Mouse (Mus musculus) MEL (cell line): ENCODE data around the gene Tjp1. TPM values are rescaled to one million over a fixed set of nuclear protein-coding genes. Genes with fewer than 3 reads are reported as not detected.

Experiments
- DNase-seq: peaks from one replicate; pipeline ENCODE4 v3.0.0; 2011; ENCODE audit warnings: low read depth, low spot score
- H3K27ac ChIP-seq: 2 replicates; pipeline ENCODE4 v1.5.1; 2012; ENCODE audit warnings: low read depth, mild to moderate bottlenecking, control low read depth, low read length, moderate library complexity; ENCODE audit not compliant: control insufficient read depth
- H3K27me3 ChIP-seq, 2 experiments: fragments of 150-350 bp in 1 of 2; sonication (generic) in 1 of 2; 2 replicates each; pipeline ENCODE4 v1.6.1; 2012; ENCODE audit warnings: low read length in 2 of 2, mild to moderate bottlenecking in 2 of 2, improper control_type of control experiment in 1 of 2, moderate library complexity in 1 of 2; ENCODE audit not compliant: insufficient read depth in 2 of 2, control insufficient read depth in 1 of 2
- H3K36me3 ChIP-seq, 2 experiments: 2 replicates each; pipeline ENCODE4 v1.6.1; 2012 to 2014; ENCODE audit warnings: low read length in 2 of 2, improper control_type of control experiment in 1 of 2, inconsistent platforms in 1 of 2, mild to moderate bottlenecking in 1 of 2; ENCODE audit not compliant: insufficient read depth in 2 of 2, control insufficient read depth in 1 of 2
- H3K4me1 ChIP-seq, 2 experiments: fragments of 150-350 bp in 1 of 2; sonication (generic) in 1 of 2; 2 replicates each; pipeline ENCODE4 v1.6.1; 2012; ENCODE audit warnings: low read length in 2 of 2, improper control_type of control experiment in 1 of 2, mild to moderate bottlenecking in 1 of 2; ENCODE audit not compliant: insufficient read depth in 2 of 2, control insufficient read depth in 1 of 2
- H3K4me3 ChIP-seq, 2 experiments: fragments of 150-350 bp in 1 of 2; sonication (generic) in 1 of 2; 2 replicates each; pipeline ENCODE4 v1.5.1; 2012; ENCODE audit warnings: low read depth in 2 of 2, low read length in 2 of 2, mild to moderate bottlenecking in 2 of 2, moderate library complexity in 2 of 2, control low read depth in 1 of 2, improper control_type of control experiment in 1 of 2; ENCODE audit not compliant: control insufficient read depth in 1 of 2, insufficient read depth in 1 of 2
- H3K79me2 ChIP-seq: 2 replicates; pipeline ENCODE4 v1.6.1; 2012; ENCODE audit warnings: mild to moderate bottlenecking, low read length, moderate library complexity; ENCODE audit not compliant: control insufficient read depth, poor library complexity, insufficient read depth
- H3K9ac ChIP-seq: 2 replicates; pipeline ENCODE4 v1.6.1; 2012; ENCODE audit warnings: low read depth, mild to moderate bottlenecking, control low read depth, low read length, moderate library complexity; ENCODE audit not compliant: control insufficient read depth, poor library complexity, severe bottlenecking
- H3K9me3 ChIP-seq: fragments of 150-350 bp; sonication (generic); replicated peaks from 2 replicates; pipeline ENCODE4 v1.6.1; 2012; ENCODE audit warnings: mild to moderate bottlenecking, low read length, improper control_type of control experiment, moderate library complexity; ENCODE audit not compliant: insufficient read depth
- CHD1 ChIP-seq: IDR thresholded peaks from 2 replicates; pipeline ENCODE4 v1.6.1; 2012; ENCODE audit warnings: low read depth, mild to moderate bottlenecking, inconsistent platforms, low read length, improper control_type of control experiment
- CHD2 ChIP-seq: IDR thresholded peaks from 2 replicates; pipeline ENCODE4 v1.6.1; 2011; ENCODE audit warnings: low read length, improper control_type of control experiment
- CTCF ChIP-seq, 3 experiments: IDR thresholded peaks in 2 of 3; conservative IDR thresholded peaks in 1 of 3; 2 replicates each; pipeline ENCODE4 v1.5.1; 2011 to 2012; ENCODE audit warnings: low read length in 3 of 3, low read depth in 2 of 3, mild to moderate bottlenecking in 2 of 3, improper control_type of control experiment in 1 of 3, inconsistent platforms in 1 of 3, mixed read lengths in 1 of 3, moderate library complexity in 1 of 3; ENCODE audit not compliant: control insufficient read depth in 1 of 3, insufficient read depth in 1 of 3, poor library complexity in 1 of 3, severe bottlenecking in 1 of 3
- E2F4 ChIP-seq: IDR thresholded peaks from 2 replicates; pipeline ENCODE4 v1.6.1; 2011; ENCODE audit warnings: low read depth, low read length, improper control_type of control experiment, borderline replicate concordance
- ETS1 ChIP-seq: IDR thresholded peaks from 2 replicates; pipeline ENCODE4 v1.6.1; 2012; ENCODE audit warnings: low read depth, mild to moderate bottlenecking, inconsistent platforms, low read length, improper control_type of control experiment, moderate library complexity
- GABPA ChIP-seq: IDR thresholded peaks from 2 replicates; pipeline ENCODE4 v1.6.1; 2012; ENCODE audit warnings: low read depth, mild to moderate bottlenecking, inconsistent platforms, low read length, improper control_type of control experiment, moderate library complexity
- GATA1 ChIP-seq: IDR thresholded peaks from 2 replicates; pipeline ENCODE4 v1.6.1; 2011; ENCODE audit warnings: low read depth, low read length, improper control_type of control experiment
- HCFC1 ChIP-seq: IDR thresholded peaks from 2 replicates; pipeline ENCODE4 v1.6.1; 2012; ENCODE audit warnings: low read depth, mild to moderate bottlenecking, inconsistent platforms, low read length, improper control_type of control experiment, moderate library complexity
- JUND ChIP-seq: IDR thresholded peaks from 2 replicates; pipeline ENCODE4 v1.6.1; 2011; ENCODE audit warnings: low read depth, mild to moderate bottlenecking, improper control_type of control experiment, low read length
- KAT2A ChIP-seq: conservative IDR thresholded peaks from 2 replicates; pipeline ENCODE4 v1.6.1; 2012; ENCODE audit warnings: low read depth, low read length, improper control_type of control experiment, inconsistent platforms
- MAX ChIP-seq: IDR thresholded peaks from 2 replicates; pipeline ENCODE4 v1.6.1; 2011; ENCODE audit warnings: low read length, improper control_type of control experiment
- MXI1 ChIP-seq: IDR thresholded peaks from 2 replicates; pipeline ENCODE4 v1.6.1; 2011; ENCODE audit warnings: mild to moderate bottlenecking, low read depth, low read length, improper control_type of control experiment
- MYB ChIP-seq: IDR thresholded peaks from 2 replicates; pipeline ENCODE4 v1.6.1; 2011; ENCODE audit warnings: mild to moderate bottlenecking, low read depth, low read length, improper control_type of control experiment
- NRF1 ChIP-seq: IDR thresholded peaks from 2 replicates; pipeline ENCODE4 v1.6.1; 2014; ENCODE audit warnings: low read depth, mild to moderate bottlenecking, inconsistent platforms, low read length, improper control_type of control experiment, moderate library complexity; ENCODE audit not compliant: poor library complexity, insufficient read depth, severe bottlenecking
- POLR2AphosphoS2 ChIP-seq: IDR thresholded peaks from 2 replicates; pipeline ENCODE4 v1.6.1; 2011; ENCODE audit warnings: low read length, improper control_type of control experiment
- POLR2AphosphoS5 ChIP-seq: IDR thresholded peaks from 2 replicates; pipeline ENCODE4 v1.6.1; 2012; ENCODE audit warnings: low read depth, borderline replicate concordance, mild to moderate bottlenecking, inconsistent platforms, low read length, moderate library complexity, mixed read lengths
- RAD21 ChIP-seq: IDR thresholded peaks from 2 replicates; pipeline ENCODE4 v1.6.1; 2011; ENCODE audit warnings: mild to moderate bottlenecking, low read depth, low read length, improper control_type of control experiment
- SIN3A ChIP-seq: IDR thresholded peaks from 2 replicates; pipeline ENCODE4 v1.6.1; 2012; ENCODE audit warnings: low read length, improper control_type of control experiment, inconsistent platforms
- SMC3 ChIP-seq: IDR thresholded peaks from 2 replicates; pipeline ENCODE4 v1.6.1; 2011; ENCODE audit warnings: low read depth, low read length, improper control_type of control experiment
- TAL1 ChIP-seq: IDR thresholded peaks from 2 replicates; pipeline ENCODE4 v1.6.1; 2012; ENCODE audit warnings: mild to moderate bottlenecking, inconsistent platforms, low read length, moderate library complexity, mixed read lengths
- TBP ChIP-seq: IDR thresholded peaks from 2 replicates; pipeline ENCODE4 v1.8.0; 2011; ENCODE audit warnings: low read depth, low read length, improper control_type of control experiment
- TCF12 ChIP-seq: IDR thresholded peaks from 2 replicates; pipeline ENCODE4 v1.6.1; 2014; ENCODE audit warnings: low read depth, mild to moderate bottlenecking, inconsistent platforms, low read length, improper control_type of control experiment, moderate library complexity
- UBTF ChIP-seq: IDR thresholded peaks from 2 replicates; pipeline ENCODE4 v1.6.1; 2012; ENCODE audit warnings: low read depth, mild to moderate bottlenecking, inconsistent platforms, low read length, improper control_type of control experiment, moderate library complexity, borderline replicate concordance; ENCODE audit not compliant: insufficient read depth
- USF1 ChIP-seq: IDR thresholded peaks from 2 replicates; pipeline ENCODE4 v1.6.1; 2014; ENCODE audit warnings: low read depth, mild to moderate bottlenecking, inconsistent platforms, low read length, improper control_type of control experiment, moderate library complexity
- USF2 ChIP-seq, 2 experiments: IDR thresholded peaks; 2 replicates each; pipeline ENCODE4 v1.6.1; 2011 to 2012; ENCODE audit warnings: improper control_type of control experiment in 2 of 2, low read length in 2 of 2, borderline replicate concordance in 1 of 2, inconsistent platforms in 1 of 2, low read depth in 1 of 2, mild to moderate bottlenecking in 1 of 2; ENCODE audit not compliant: insufficient read depth in 1 of 2
- polyA plus RNA-seq, 2 experiments: library from polyadenylated mRNA; stranded (reverse) in 1 of 2; unstranded in 1 of 2; fragments of >175 nt in 1 of 2; fragments of >200 nt in 1 of 2; gene quantifications; 2 replicates each; pipeline versions ENCODE4 v1.2.1 to v1.2.4; 2012; ENCODE audit warnings: low replicate concordance in 2 of 2, low read depth in 1 of 2; ENCODE audit not compliant: insufficient read length in 2 of 2, insufficient read depth in 1 of 2, missing spikeins in 1 of 2
- total RNA-seq: library from RNA; depleted of rRNA; stranded (reverse); fragments of 300-350 nt; gene quantifications from 2 replicates; pipeline ENCODE4 v1.2.3, GENCODE M21; 2012

The Tjp1 gene
- total and polyA plus RNA-seq, 3 experiments: 0.01 TPM; not detected in 2

DNA sequence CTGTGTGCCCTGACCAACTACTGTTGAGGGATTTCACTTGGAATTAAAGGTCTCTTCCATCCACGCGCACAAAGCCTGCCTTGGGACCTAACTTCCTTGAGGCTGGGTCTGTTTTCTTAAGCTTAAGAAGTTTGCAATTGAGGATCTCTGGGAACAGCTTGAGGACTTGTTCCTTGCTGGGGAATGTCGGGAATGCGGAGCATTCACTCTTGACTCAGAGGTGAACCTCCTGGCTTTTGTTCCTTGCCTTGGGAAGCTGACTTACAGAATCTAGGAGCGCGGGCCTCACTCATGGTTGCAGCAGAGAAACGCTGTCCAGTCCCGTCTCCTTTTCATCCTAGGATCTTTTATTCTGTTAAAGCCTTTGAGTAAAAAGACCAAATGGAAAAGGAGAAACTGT lies 97.2 kb downstream of the Tjp1 start:
- Histone ChIP-seq H3K79me2 (no peaks in the 10 kb centered on the region), H3K9ac (no peak overlapping the region), H3K4me3 (no peak overlapping the region), H3K27me3 (no peaks in the 10 kb centered on the region), H3K27ac (no peak overlapping the region), H3K36me3 (no peaks in the 10 kb centered on the region), H3K4me1 (no peaks in the 10 kb centered on the region), H3K9me3 (no peaks in the 10 kb centered on the region)
- TF ChIP-seq JUND: no peak
- TF ChIP-seq MXI1: no peak
- TF ChIP-seq HCFC1: no peak
- DNase-seq: no peak

DNA sequence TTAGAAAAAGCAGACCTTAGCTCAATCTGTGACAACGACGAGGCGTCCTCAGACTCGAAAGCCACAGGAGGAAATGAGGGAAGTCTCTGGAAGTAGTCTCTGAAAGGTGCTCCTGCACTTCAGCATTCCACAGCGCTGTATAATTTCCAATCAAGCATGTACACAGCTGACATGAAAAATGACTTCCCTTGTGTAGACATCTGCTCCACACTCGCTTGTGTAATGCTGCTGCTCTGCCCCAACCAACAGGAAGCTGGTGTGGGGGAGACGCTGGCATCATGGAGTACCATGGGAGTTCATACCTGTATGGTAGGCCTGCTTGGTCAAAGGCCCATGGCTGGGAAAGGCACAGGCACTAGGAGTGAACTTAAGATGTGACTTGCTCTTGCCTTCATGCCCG lies 103.1 kb downstream of the Tjp1 start:
- TF ChIP-seq POLR2AphosphoS2 (no peak), CTCF (IDR thresholded peaks at IDR 0.05 in 2 of 3, conservative IDR thresholded peaks at IDR 0.05 in 1 of 3; ENCODE audit: control insufficient read depth in 1 of 3, insufficient read depth in 1 of 3, low read depth in 2 of 3, low read length in 3 of 3, poor library complexity in 1 of 3, severe bottlenecking in 1 of 3) (no peak), GABPA (no peak), UBTF (no peak), MAX (no peak), ETS1 (no peak), MXI1 (no peak), CHD1 (no peak), MYB (no peak), E2F4 (no peak), TBP (no peak), TAL1 (no peak)
- Histone ChIP-seq H3K9ac (no peak overlapping the region), H3K9me3 (no peaks in the 10 kb centered on the region)

DNA sequence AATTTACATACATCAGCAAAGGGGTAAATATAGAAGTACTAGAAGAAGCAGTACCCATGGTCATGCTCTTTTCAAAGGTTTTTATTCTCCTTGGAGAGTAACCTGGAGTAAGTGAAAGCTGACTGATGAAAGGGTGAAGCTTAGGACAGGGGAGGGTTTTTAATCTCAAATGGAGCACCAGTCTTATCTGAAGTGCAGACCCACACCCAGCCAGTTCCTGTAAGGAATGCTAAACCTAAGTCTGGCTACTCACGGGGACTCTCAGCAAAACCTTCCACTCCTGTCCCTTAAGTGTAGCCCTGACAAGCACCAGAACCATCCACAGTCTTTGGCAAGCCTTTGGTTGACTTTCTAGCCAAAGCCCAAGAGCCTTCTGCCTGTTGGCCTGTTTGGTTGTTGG lies 105.1 kb downstream of the Tjp1 start:
- Histone ChIP-seq H3K79me2 (no peaks in the 10 kb centered on the region), H3K27me3 (no peaks in the 10 kb centered on the region), H3K4me1 (peaks cover 0 to 4% of the 10 kb centered on the region in 2 experiments; a peak in 1 of 4 replicates), H3K9me3 (no peaks in the 10 kb centered on the region), H3K4me3 (no peak overlapping the region), H3K36me3 (no peaks in the 10 kb centered on the region), H3K27ac (no peak overlapping the region), H3K9ac (no peak overlapping the region)
- TF ChIP-seq TBP (no peak), USF2 (IDR thresholded peaks at IDR 0.05; ENCODE audit: borderline replicate concordance in 1 of 2, insufficient read depth in 1 of 2, low read depth in 1 of 2, low read length in 2 of 2) (no peak), JUND (no peak), GATA1 (no peak), MYB (no peak), SIN3A (no peak), KAT2A (no peak), SMC3 (no peak), RAD21 (no peak), UBTF (no peak), TCF12 (no peak), USF1 (no peak), MAX (no peak), NRF1 (no peak), CHD2 (no peak), CTCF (IDR thresholded peaks at IDR 0.05 in 2 of 3, conservative IDR thresholded peaks at IDR 0.05 in 1 of 3; ENCODE audit: control insufficient read depth in 1 of 3, insufficient read depth in 1 of 3, low read depth in 2 of 3, low read length in 3 of 3, poor library complexity in 1 of 3, severe bottlenecking in 1 of 3) (no peak), POLR2AphosphoS2 (no peak), MXI1 (no peak), POLR2AphosphoS5 (no peak), CHD1 (no peak)
- DNase-seq: no peak

More for the DNA sequence above, 103.1 kb downstream of the Tjp1 start:
- Histone ChIP-seq H3K4me1 (peaks cover 0 to 4% of the 10 kb centered on the region in 2 experiments; a peak in 1 of 4 replicates), H3K27me3 (no peaks in the 10 kb centered on the region), H3K36me3 (no peaks in the 10 kb centered on the region), H3K4me3 (no peak overlapping the region), H3K27ac (no peak overlapping the region), H3K79me2 (no peaks in the 10 kb centered on the region)
- no peak for DNase-seq
